8 mouse cellular contexts compared by ENCODE assay signal in the genomic region with DNA sequence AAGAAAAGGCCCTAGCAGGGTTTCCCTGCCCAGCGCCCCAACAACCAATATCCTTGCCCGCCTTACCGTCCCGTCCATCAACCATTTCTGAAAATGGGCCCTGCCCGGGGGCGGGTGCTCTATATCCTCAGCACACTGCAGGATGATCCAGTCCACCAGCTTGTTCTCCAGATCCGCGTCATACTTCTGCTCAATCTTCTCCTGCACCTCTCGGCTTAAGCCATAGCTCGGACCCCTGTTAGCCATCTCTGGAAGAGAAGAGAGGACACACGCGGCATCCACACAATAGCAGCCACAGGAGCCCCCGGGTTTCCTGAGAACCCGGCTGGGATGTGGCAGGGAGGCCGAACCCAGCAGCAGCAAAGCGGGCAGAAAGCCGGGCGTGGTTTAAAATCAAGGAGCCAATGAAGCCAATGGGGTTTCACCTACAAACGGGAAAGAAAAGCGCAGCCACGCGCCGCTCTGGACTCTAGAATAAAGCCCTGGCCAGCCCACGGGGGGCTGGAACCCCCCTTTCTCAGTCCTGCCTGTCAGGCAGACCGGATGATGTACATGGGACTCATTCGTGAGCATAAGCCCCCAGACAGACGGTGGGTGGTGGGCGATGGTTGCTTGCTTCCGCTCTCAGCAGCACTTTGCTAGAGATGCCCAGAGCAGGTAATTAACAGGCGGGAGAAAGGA. TPM values are rescaled to one million over a fixed set of nuclear protein-coding genes. Genes with fewer than 3 reads are reported as not detected.
DNase-seq lines count a peak whose midpoint lies in the region; ATAC-seq and TF ChIP-seq lines count a peak whose summit lies in the region.

A gene (minus strand): TSS at position 548 of the 681 bp plus-strand sequence.

- WGBS in forebrain, embryonic 10.5 days: 1% methylated on average over 30 of the region's 30 CpGs
- WGBS in hindbrain, embryonic 15.5 days: 1% methylated on average over 30 of the region's 30 CpGs
- WGBS in midbrain, embryonic 15.5 days: under 1% methylated on average over 30 of the region's 30 CpGs

- peak; percentile 83 for ATAC-seq in hindbrain, embryonic 15.5 days (ENCODE audit: low FRiP score, low read depth)
- ATAC-seq in midbrain, embryonic 15.5 days (replicated peaks): peak; percentile 91

- peak; percentile 32 for DNase-seq in gastrocnemius, postnatal 10 days
- DNase-seq in gastrocnemius, postnatal 36 days: no peak
- peak; percentile 93 for DNase-seq in brain, embryonic 14.5 days (ENCODE audit: low read depth)
- peak; percentile 83 for DNase-seq in forebrain, embryonic 10.5 days (ENCODE audit: extremely low spot score, low spot score)
- peak; percentile 83 to 84 for DNase-seq in left cerebral cortex, postnatal 36 days (ENCODE audit: low spot score in 2 of 2)
- peak; percentile 45 for DNase-seq in thymus, postnatal 4 days

- peak within 1 kb of the TSS; percentile 63 for H3K4me2 ChIP-seq in hindbrain, embryonic 15.5 days
- peak within 1 kb of the TSS; percentile 71 for H3K4me2 ChIP-seq in midbrain, embryonic 15.5 days

- TF ChIP-seq CTCF in brain, embryonic 14.5 days (IDR thresholded peaks at IDR 0.05; ENCODE audit: borderline replicate concordance, extremely low read depth, insufficient read depth, insufficient read length): no peak

- intact Hi-C loops in gastrocnemius, postnatal 36 days (cut with DNase I): no loop called here
- intact Hi-C loops in left cerebral cortex, postnatal 36 days (cut with DNase I): loop anchor here (5.0 kb wide), 1 partner anchor 37 kb away; no protein-coding TSS in a partner anchor

- H3K4me3 ChIP-seq in forebrain, embryonic 10.5 days: peak within 1 kb of the TSS; percentile 71
- peak within 1 kb of the TSS; percentile 57 for H3K4me3 ChIP-seq in hindbrain, embryonic 15.5 days
- peak within 1 kb of the TSS; percentile 60 for H3K4me3 ChIP-seq in midbrain, embryonic 15.5 days

- peaks cover 47% of the 10 kb centered on the region for H3K36me3 ChIP-seq in forebrain, embryonic 10.5 days (replicated peaks)
- H3K36me3 ChIP-seq in hindbrain, embryonic 15.5 days: peaks cover 15% of the 10 kb centered on the region
- H3K36me3 ChIP-seq in midbrain, embryonic 15.5 days (replicated peaks): peaks cover 3% of the 10 kb centered on the region; the same call in 1 of the 2 replicates

- H3K4me1 ChIP-seq in forebrain, embryonic 10.5 days: peaks cover 53% of the 10 kb centered on the region
- peaks cover 39% of the 10 kb centered on the region for H3K4me1 ChIP-seq in hindbrain, embryonic 15.5 days (replicated peaks)
- peaks cover 37% of the 10 kb centered on the region for H3K4me1 ChIP-seq in midbrain, embryonic 15.5 days

- H3K27ac ChIP-seq in forebrain, embryonic 10.5 days: peak within 1 kb of the TSS; percentile 95
- peak within 1 kb of the TSS; percentile 92 for H3K27ac ChIP-seq in hindbrain, embryonic 15.5 days (replicated peaks)
- H3K27ac ChIP-seq in midbrain, embryonic 15.5 days: peak within 1 kb of the TSS; percentile 97

- no peaks in the 10 kb centered on the region for H3K9me3 ChIP-seq in forebrain, embryonic 10.5 days
- H3K9me3 ChIP-seq in hindbrain, embryonic 15.5 days: no peaks in the 10 kb centered on the region
- no peaks in the 10 kb centered on the region for H3K9me3 ChIP-seq in midbrain, embryonic 15.5 days

- TF ChIP-seq POLR2A in brain, embryonic 14.5 days (IDR thresholded peaks at IDR 0.05; ENCODE audit: borderline replicate concordance, extremely low read depth, insufficient read depth, insufficient read length, poor library complexity, severe bottlenecking): peak; percentile 36; the same call in 1 of the 2 replicates

- H3K9ac ChIP-seq in hindbrain, embryonic 15.5 days: peak within 1 kb of the TSS; percentile 85
- peak within 1 kb of the TSS; percentile 73 for H3K9ac ChIP-seq in midbrain, embryonic 15.5 days

- H3K27me3 ChIP-seq in forebrain, embryonic 10.5 days (ENCODE audit: poor library complexity, severe bottlenecking): no peaks in the 10 kb centered on the region
- H3K27me3 ChIP-seq in hindbrain, embryonic 15.5 days: no peaks in the 10 kb centered on the region
- H3K27me3 ChIP-seq in midbrain, embryonic 15.5 days (replicated peaks): no peaks in the 10 kb centered on the region

RNA-seq across cellular contexts. Expression of the gene that starts here (rescaled TPM):
- under 1 TPM; 0.70 to 0.90 TPM for total RNA-seq in gastrocnemius, postnatal 10 days (2021)
- total RNA-seq in gastrocnemius, postnatal 36 days (2021): under 1 TPM; 0.20 to 0.42 TPM
- 403 and 481 TPM in 2 replicates for polyA plus RNA-seq in brain, embryonic 14.5 days (2012; rRNA removed)
- 83.4 and 104 TPM in 2 replicates for polyA plus RNA-seq in forebrain, embryonic 10.5 days (2016; fragmentation: Nextera tagmentation; extraction: Ambion mirVana)
- polyA plus RNA-seq in hindbrain, embryonic 15.5 days (2015; fragmentation: Nextera tagmentation; extraction: Ambion mirVana): 437 and 453 TPM in 2 replicates
- total RNA-seq in left cerebral cortex, postnatal 36 days (2021): 100 to 1,000 TPM; 301 to 357 TPM
- 390 and 409 TPM in 2 replicates for polyA plus RNA-seq in midbrain, embryonic 15.5 days (2015; fragmentation: Nextera tagmentation; extraction: Ambion mirVana)

Comparison
In these comparisons a context has a peak if more than half of its experiments do, and no peak if none do; other contexts are left out.
1. RNA of the gene that starts here (total RNA-seq): 301 to 357 TPM in left cerebral cortex, postnatal 36 days; 0.70 to 0.90 TPM in gastrocnemius, postnatal 10 days and 0.20 to 0.42 TPM in gastrocnemius, postnatal 36 days; every median in the first group is over 100 times any median in the second.
2. Peak in DNase-seq in gastrocnemius, postnatal 10 days; RNA of the gene not detected or under 1 TPM.
3. DNase-seq: peak in brain, embryonic 14.5 days (single experiment), forebrain, embryonic 10.5 days (single experiment), left cerebral cortex, postnatal 36 days (2 of 2) and thymus, postnatal 4 days (single experiment); none in gastrocnemius, postnatal 36 days (0 of 2).
4. Peak in every context shown above with its lines, with median percentiles within 50 percentile points of each other: H3K27ac ChIP-seq and H3K4me3 ChIP-seq.